Mouse (Mus musculus): Measurements from ENCODE around the gene Rnase9.
A peak's percentile ranks its signal among the peaks of the same experiment; 100 is the strongest.
"Not testable (repeated sequence)": the region's sequence is repeated elsewhere in the genome, so short reads cannot be mapped to it uniquely, and the experiment has no call there.

Rnase9 gene

GRCm38 (mm10) chr14:51050063-51050462, 8.4 kb upstream of the Rnase9 start, which contains the start of gene Rnase11:
Gene Rnase11 (minus strand): TSS chr14:51050163.
- DNase-seq (ENCODE audit: low read depth, low spot score): no peak

- no peak for DNase-seq (ENCODE audit: low read depth, low spot score)
Observed at GRCm38 (mm10) chr14:51047846-51048245, 6.2 kb upstream of the Rnase9 start.

- no peak for DNase-seq (ENCODE audit: low read depth, low spot score)
Observed at GRCm38 (mm10) chr14:51036214-51036613, 5.5 kb downstream of the Rnase9 start.

GRCm38 (mm10) chr14:51035206-51035605, 6.5 kb downstream of the Rnase9 start:
- DNase-seq (ENCODE audit: low read depth, low spot score): no peak

- DNase-seq (ENCODE audit: low read depth, low spot score): no peak
Observed at GRCm38 (mm10) chr14:51027387-51028155, 14.1 kb downstream of the Rnase9 start.

- peak; percentile 52 for DNase-seq (ENCODE audit: low read depth, low spot score)
Observed at GRCm38 (mm10) chr14:51026391-51027133, 15.1 kb downstream of the Rnase9 start.

- peak; percentile 51 for DNase-seq (ENCODE audit: low read depth, low spot score)
Observed at GRCm38 (mm10) chr14:51024820-51025219, 16.8 kb downstream of the Rnase9 start.

GRCm38 (mm10) chr14:51023457-51023856, 18.2 kb downstream of the Rnase9 start:
- no peak for DNase-seq (ENCODE audit: low read depth, low spot score)

GRCm38 (mm10) chr14:51017256-51017655, 24.4 kb downstream of the Rnase9 start:
- DNase-seq (ENCODE audit: low read depth, low spot score): no peak

- no peak for DNase-seq (ENCODE audit: low read depth, low spot score)
Observed at GRCm38 (mm10) chr14:51015780-51016179, 25.9 kb downstream of the Rnase9 start.

- not testable (repeated sequence) for DNase-seq (ENCODE audit: low read depth, low spot score)
Observed at GRCm38 (mm10) chr14:51014724-51015123, 26.9 kb downstream of the Rnase9 start.

GRCm38 (mm10) chr14:51009572-51009971, 32.1 kb downstream of the Rnase9 start:
- DNase-seq (ENCODE audit: low read depth, low spot score): no peak

GRCm38 (mm10) chr14:51008781-51009180, 32.9 kb downstream of the Rnase9 start:
- DNase-seq (ENCODE audit: low read depth, low spot score): no peak

GRCm38 (mm10) chr14:51007914-51008713, 33.6 kb downstream of the Rnase9 start:
- no peak for DNase-seq (ENCODE audit: low read depth, low spot score)

GRCm38 (mm10) chr14:51007152-51007801, 34.4 kb downstream of the Rnase9 start, which contains the start of gene Rnase10:
Gene Rnase10 (plus strand): TSS chr14:51007751.
- DNase-seq (ENCODE audit: low read depth, low spot score): no peak

GRCm38 (mm10) chr14:50997999-50998666, 43.5 kb downstream of the Rnase9 start:
- DNase-seq (ENCODE audit: low read depth, low spot score): no peak

GRCm38 (mm10) chr14:50997088-50997487, 44.6 kb downstream of the Rnase9 start:
- DNase-seq (ENCODE audit: low read depth, low spot score): no peak

GRCm38 (mm10) chr14:50991037-50991436, 50.6 kb downstream of the Rnase9 start:
- no peak for DNase-seq (ENCODE audit: low read depth, low spot score)

All from retina, postnatal 7 days (tissue).